In the genomic region with DNA sequence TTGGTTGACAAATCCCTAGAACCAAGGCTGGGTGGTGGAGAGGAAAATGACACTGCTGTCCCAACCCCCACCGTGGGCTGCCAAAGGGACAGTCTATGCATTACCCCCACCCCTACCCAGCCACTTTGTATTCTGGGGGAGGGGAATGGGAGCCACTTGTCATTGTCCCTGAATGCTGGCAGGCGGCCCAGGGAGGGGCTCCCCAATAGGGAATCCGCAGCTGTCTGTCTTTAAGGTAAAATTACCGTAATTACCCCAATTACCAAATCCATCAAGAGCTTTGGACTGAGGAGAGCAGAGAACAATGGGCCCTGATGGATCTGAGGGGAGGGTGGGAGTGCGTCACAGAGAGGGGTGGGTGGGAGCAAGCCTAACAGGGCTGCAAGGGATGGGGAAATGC, we compare ENCODE assay signal across 10 mouse cellular contexts. TPM values are rescaled to one million over a fixed set of nuclear protein-coding genes. Genes with fewer than 3 reads are reported as not detected.
DNase-seq lines count a peak whose midpoint lies in the region; ATAC-seq lines count a peak whose summit lies in the region.
"Had no signal": no experiment of that assay in that cellular context is flagged by ENCODE, and none has a peak within 500 bp of the region (broad histone marks: within the 10 kb centered on the region; RNA-seq: fewer than 3 reads in every experiment).

No protein-coding gene starts in this region.

- no peak overlapping the region for H3K9ac ChIP-seq in hindbrain, embryonic 11.5 days (ENCODE audit: low read depth, low read length)
- no peak overlapping the region for H3K9ac ChIP-seq in forebrain, embryonic 13.5 days
- no peak overlapping the region for H3K9ac ChIP-seq in midbrain, embryonic 15.5 days
- no peak overlapping the region for H3K9ac ChIP-seq in intestine, embryonic 15.5 days
- H3K9ac ChIP-seq: limb, embryonic 12.5 days had no signal

- peaks cover 7% of the 10 kb centered on the region; the same call in 1 of the 2 replicates for H3K4me1 ChIP-seq in hindbrain, embryonic 11.5 days (replicated peaks; ENCODE audit: control insufficient read depth, insufficient read depth, low read length)
- H3K4me1 ChIP-seq in hindbrain, embryonic 10.5 days (replicated peaks) = peaks cover 52% of the 10 kb centered on the region
- peaks cover 66% of the 10 kb centered on the region for H3K4me1 ChIP-seq in forebrain, embryonic 13.5 days
- peaks cover 45% of the 10 kb centered on the region for H3K4me1 ChIP-seq in midbrain, embryonic 15.5 days
- peaks cover 5% of the 10 kb centered on the region; the same call in 1 of the 2 replicates for H3K4me1 ChIP-seq in intestine, embryonic 15.5 days (replicated peaks)

- DNase-seq in hindbrain, embryonic 11.5 days (ENCODE audit: low spot score) = peak; percentile 36
- no peak for DNase-seq in hindbrain, embryonic 10.5 days (ENCODE audit: low spot score)
- peak; percentile 24 for DNase-seq in R1 (ENCODE audit: low read depth, low spot score)
- no peak for DNase-seq in cerebellum, postnatal 36 days
- DNase-seq in kidney, postnatal 25 days = no peak

- H3K4me2 ChIP-seq in hindbrain, embryonic 11.5 days (replicated peaks; ENCODE audit: low read depth, low read length) = no peak overlapping the region
- H3K4me2 ChIP-seq in forebrain, embryonic 13.5 days = peak overlapping the region; percentile 65; the same call in 1 of the 2 replicates
- no peak overlapping the region for H3K4me2 ChIP-seq in midbrain, embryonic 15.5 days
- no peak overlapping the region for H3K4me2 ChIP-seq in intestine, embryonic 15.5 days (replicated peaks)

- H3K27ac ChIP-seq in hindbrain, embryonic 11.5 days (ENCODE audit: low read depth, low read length) = peak overlapping the region; percentile 36; the same call in 1 of the 2 replicates
- no peak overlapping the region for H3K27ac ChIP-seq in hindbrain, embryonic 10.5 days
- peak overlapping the region; percentile 94 for H3K27ac ChIP-seq in forebrain, embryonic 13.5 days
- peak overlapping the region; percentile 73 for H3K27ac ChIP-seq in midbrain, embryonic 15.5 days
- no peak overlapping the region for H3K27ac ChIP-seq in intestine, embryonic 15.5 days
- H3K27ac ChIP-seq: limb, embryonic 12.5 days had no signal

- ATAC-seq in hindbrain, embryonic 11.5 days (ENCODE audit: low FRiP score) = peak; percentile 53
- peak; percentile 85 for ATAC-seq in forebrain, embryonic 13.5 days
- ATAC-seq in midbrain, embryonic 15.5 days (replicated peaks) = no peak
- ATAC-seq in intestine, embryonic 15.5 days = no peak

- H3K36me3 ChIP-seq in hindbrain, embryonic 11.5 days (ENCODE audit: control insufficient read depth, insufficient read depth, low read length) = no peaks in the 10 kb centered on the region
- no peaks in the 10 kb centered on the region for H3K36me3 ChIP-seq in hindbrain, embryonic 10.5 days
- H3K36me3 ChIP-seq in forebrain, embryonic 13.5 days (ENCODE audit: poor library complexity, severe bottlenecking) = no peaks in the 10 kb centered on the region
- H3K36me3 ChIP-seq in midbrain, embryonic 15.5 days (replicated peaks) = no peaks in the 10 kb centered on the region
- H3K36me3 ChIP-seq in intestine, embryonic 15.5 days = no peaks in the 10 kb centered on the region
- H3K36me3 ChIP-seq: limb, embryonic 12.5 days had no signal

- H3K9me3 ChIP-seq in hindbrain, embryonic 11.5 days (ENCODE audit: control insufficient read depth, low read length) = no peaks in the 10 kb centered on the region
- H3K9me3 ChIP-seq in hindbrain, embryonic 10.5 days = peaks cover 5% of the 10 kb centered on the region; the same call in 1 of the 2 replicates
- no peaks in the 10 kb centered on the region for H3K9me3 ChIP-seq in forebrain, embryonic 13.5 days (replicated peaks)
- no peaks in the 10 kb centered on the region for H3K9me3 ChIP-seq in midbrain, embryonic 15.5 days
- H3K9me3 ChIP-seq in intestine, embryonic 15.5 days = no peaks in the 10 kb centered on the region

- 8% methylated on average over 5 of the region's 5 CpGs for WGBS in hindbrain, embryonic 11.5 days
- 11% methylated on average over 5 of the region's 5 CpGs for WGBS in hindbrain, embryonic 10.5 days
- 2% methylated on average over 4 of the region's 5 CpGs for WGBS in forebrain, embryonic 13.5 days
- 4% methylated on average over 5 of the region's 5 CpGs for WGBS in midbrain, embryonic 15.5 days
- 10% methylated on average over 5 of the region's 5 CpGs for WGBS in intestine, embryonic 15.5 days

- H3K27me3 ChIP-seq in hindbrain, embryonic 11.5 days (ENCODE audit: control insufficient read depth, insufficient read depth, low read length) = peaks cover 10% of the 10 kb centered on the region; the same call in 1 of the 2 replicates
- peaks cover 56% of the 10 kb centered on the region for H3K27me3 ChIP-seq in hindbrain, embryonic 10.5 days (ENCODE audit: insufficient read depth, poor library complexity, severe bottlenecking)
- H3K27me3 ChIP-seq in forebrain, embryonic 13.5 days = peaks cover 33% of the 10 kb centered on the region
- H3K27me3 ChIP-seq in midbrain, embryonic 15.5 days (replicated peaks) = peaks cover 18% of the 10 kb centered on the region
- peaks cover 25% of the 10 kb centered on the region for H3K27me3 ChIP-seq in intestine, embryonic 15.5 days (replicated peaks)

- H3K4me3 ChIP-seq in hindbrain, embryonic 11.5 days (ENCODE audit: low read depth, low read length) = no peak overlapping the region
- H3K4me3 ChIP-seq in hindbrain, embryonic 10.5 days = no peak overlapping the region
- H3K4me3 ChIP-seq in forebrain, embryonic 13.5 days = no peak overlapping the region
- no peak overlapping the region for H3K4me3 ChIP-seq in midbrain, embryonic 15.5 days
- no peak overlapping the region for H3K4me3 ChIP-seq in intestine, embryonic 15.5 days (replicated peaks)
- H3K4me3 ChIP-seq: erythroblast, embryonic 14.5 days had no signal

RNA-seq across cellular contexts. Expression of a gene that starts 44.2 kb away (rescaled TPM):
- polyA plus RNA-seq in hindbrain, embryonic 11.5 days (2014; fragmentation: Nextera tagmentation; extraction: Ambion mirVana) = 0.37 and 0.54 TPM in 2 replicates
- 0.27 TPM in 1 of 2 replicates, not detected in the other for polyA plus RNA-seq in hindbrain, embryonic 10.5 days (2016; fragmentation: Nextera tagmentation; extraction: Ambion mirVana)
- 0.25 and 0.28 TPM in 2 replicates for polyA plus RNA-seq in forebrain, embryonic 13.5 days (2015; fragmentation: Nextera tagmentation; extraction: Ambion mirVana)
- polyA plus RNA-seq in midbrain, embryonic 15.5 days (2015; fragmentation: Nextera tagmentation; extraction: Ambion mirVana) = 0.50 and 0.63 TPM in 2 replicates
- polyA plus RNA-seq in intestine, embryonic 15.5 days (2015; fragmentation: Nextera tagmentation; extraction: Ambion mirVana) = 0.23 TPM in 1 of 2 replicates, not detected in the other
- polyA plus RNA-seq: erythroblast, embryonic 14.5 days had no signal

RNA-seq across cellular contexts. Expression of a gene that starts 53.8 kb away (rescaled TPM):
- polyA plus RNA-seq in hindbrain, embryonic 11.5 days (2014; fragmentation: Nextera tagmentation; extraction: Ambion mirVana) = 1.9 and 2.9 TPM in 2 replicates
- polyA plus RNA-seq in hindbrain, embryonic 10.5 days (2016; fragmentation: Nextera tagmentation; extraction: Ambion mirVana) = 0.35 and 1.4 TPM in 2 replicates
- polyA plus RNA-seq in forebrain, embryonic 13.5 days (2015; fragmentation: Nextera tagmentation; extraction: Ambion mirVana) = 4.8 and 5.6 TPM in 2 replicates
- 9.8 and 10.5 TPM in 2 replicates for polyA plus RNA-seq in midbrain, embryonic 15.5 days (2015; fragmentation: Nextera tagmentation; extraction: Ambion mirVana)
- polyA plus RNA-seq in intestine, embryonic 15.5 days (2015; fragmentation: Nextera tagmentation; extraction: Ambion mirVana) = not detected in 2 replicates
- polyA plus RNA-seq: erythroblast, embryonic 14.5 days; limb, embryonic 12.5 days had no signal

RNA-seq across cellular contexts. Expression of a gene that starts 54.3 kb away (rescaled TPM):
- not detected in 2 replicates for polyA plus RNA-seq in hindbrain, embryonic 11.5 days (2014; fragmentation: Nextera tagmentation; extraction: Ambion mirVana)
- polyA plus RNA-seq in hindbrain, embryonic 10.5 days (2016; fragmentation: Nextera tagmentation; extraction: Ambion mirVana) = not detected in 2 replicates
- polyA plus RNA-seq in forebrain, embryonic 13.5 days (2015; fragmentation: Nextera tagmentation; extraction: Ambion mirVana) = not detected in 2 replicates
- not detected in 2 replicates for polyA plus RNA-seq in midbrain, embryonic 15.5 days (2015; fragmentation: Nextera tagmentation; extraction: Ambion mirVana)
- polyA plus RNA-seq in intestine, embryonic 15.5 days (2015; fragmentation: Nextera tagmentation; extraction: Ambion mirVana) = not detected in 2 replicates
- polyA plus RNA-seq: erythroblast, embryonic 14.5 days; limb, embryonic 12.5 days had no signal

Comparison
In these comparisons a context has a peak if more than half of its experiments do, and no peak if none do; other contexts are left out.
1. DNase-seq: peak in hindbrain, embryonic 11.5 days (single experiment) and R1 (single experiment); none in hindbrain, embryonic 10.5 days (single experiment), cerebellum, postnatal 36 days (0 of 2) and kidney, postnatal 25 days (0 of 2).
2. H3K27ac ChIP-seq: peak in hindbrain, embryonic 11.5 days (single experiment), forebrain, embryonic 13.5 days (single experiment) and midbrain, embryonic 15.5 days (single experiment); none in hindbrain, embryonic 10.5 days (single experiment) and intestine, embryonic 15.5 days (single experiment).
3. ATAC-seq: peak in hindbrain, embryonic 11.5 days (single experiment) and forebrain, embryonic 13.5 days (single experiment); none in midbrain, embryonic 15.5 days (single experiment) and intestine, embryonic 15.5 days (single experiment).